Mouse (Mus musculus): ENCODE results near the gene Mmp15.

- TF ChIP-seq CTCF (IDR thresholded peaks at IDR 0.05; ENCODE audit: extremely low read depth, insufficient read length, insufficient replicate concordance, low read depth, low read length), result no peak
- no peak for TF ChIP-seq POLR2A (IDR thresholded peaks at IDR 0.05; ENCODE audit: low read depth, low read length)
Measured at GRCm38 (mm10) chr8:95348811-95349630, 3.0 kb upstream of the Mmp15 start.

Measured in small intestine, adult 2 months (tissue).